Mouse (Mus musculus) myocyte (in vitro differentiated cells): ENCODE data around the gene H2-T24.

Source experiments
- E2F4 ChIP-seq: IDR thresholded peaks from one replicate; pipeline ENCODE4 v1.6.1; 2011; ENCODE audit warnings: mild to moderate bottlenecking, control low read depth, moderate library complexity; ENCODE audit not compliant: insufficient read depth
- MAX ChIP-seq: IDR thresholded peaks from one replicate; pipeline ENCODE4 v1.6.1; 2011; ENCODE audit warnings: low read depth, mild to moderate bottlenecking, control low read depth
- MYOD1 ChIP-seq, 3 experiments: IDR thresholded peaks; one replicate each; pipeline ENCODE4 v1.6.1; 2011; ENCODE audit warnings: control low read depth in 2 of 3, low read depth in 2 of 3, mild to moderate bottlenecking in 2 of 3, moderate library complexity in 1 of 3; ENCODE audit not compliant: insufficient read length in 2 of 3, control insufficient read depth in 1 of 3
- MYOG ChIP-seq, 3 experiments: IDR thresholded peaks; one replicate each; pipeline ENCODE4 v1.6.1; 2011; ENCODE audit warnings: control low read depth in 2 of 3, low read depth in 2 of 3, mild to moderate bottlenecking in 2 of 3; ENCODE audit not compliant: insufficient read length in 2 of 3, control insufficient read depth in 1 of 3, insufficient read depth in 1 of 3
- POLR2A ChIP-seq: IDR thresholded peaks from one replicate; pipeline ENCODE4 v1.6.1; 2011; ENCODE audit warnings: low read depth, mild to moderate bottlenecking, control low read depth, moderate library complexity; ENCODE audit not compliant: insufficient read length
- POLR2AphosphoS2 ChIP-seq: IDR thresholded peaks from one replicate; pipeline ENCODE4 v1.6.1; 2011; ENCODE audit warnings: low read depth, control low read depth; ENCODE audit not compliant: insufficient read length
- SRF ChIP-seq: IDR thresholded peaks from one replicate; pipeline ENCODE4 v1.6.1; 2011; ENCODE audit warnings: low read depth; ENCODE audit not compliant: control insufficient read depth, insufficient read length
- TCF12 ChIP-seq: IDR thresholded peaks from one replicate; pipeline ENCODE4 v1.6.1; 2011; ENCODE audit warnings: mild to moderate bottlenecking, control low read depth; ENCODE audit not compliant: poor library complexity, insufficient read depth, severe bottlenecking
- TCF3 ChIP-seq: IDR thresholded peaks from one replicate; pipeline ENCODE4 v1.6.1; 2011; ENCODE audit warnings: low read depth, control low read depth; ENCODE audit not compliant: insufficient read length

GRCm38 (mm10) chr17:35972131-35972530 is 48.2 kb downstream of the H2-T24 start:
- no peak for TF ChIP-seq MAX
- no peak for TF ChIP-seq E2F4
- TF ChIP-seq POLR2A: no peak
- no peak for TF ChIP-seq TCF3
- TF ChIP-seq MYOG (IDR thresholded peaks at IDR 0.05; ENCODE audit: control insufficient read depth in 1 of 3, insufficient read depth in 1 of 3, insufficient read length in 2 of 3, low read depth in 2 of 3): no peak
- TF ChIP-seq POLR2AphosphoS2: no peak
- no peak for TF ChIP-seq MYOD1 (IDR thresholded peaks at IDR 0.05; ENCODE audit: control insufficient read depth in 1 of 3, insufficient read length in 2 of 3, low read depth in 2 of 3)
- TF ChIP-seq TCF12: no peak
- TF ChIP-seq SRF: no peak
